Mouse (Mus musculus) brain, adult 10 weeks (tissue): ENCODE results near the gene Hcls1. TPM values are rescaled to one million over a fixed set of nuclear protein-coding genes. Genes with fewer than 3 reads are reported as not detected.

Experiments used
- polyA plus RNA-seq: library from polyadenylated mRNA; stranded (reverse); fragments of 350-450 nt; fragmentation: Illumina TruSeq; extraction: RNeasy Lipid Tissue Mini Kit (QIAGEN cat#74804); gene quantifications from one replicate; pipeline ENCODE4 v1.2.3, GENCODE M21; 2015; ENCODE audit warnings: low read depth, low replicate concordance

Gene Hcls1
- polyA plus RNA-seq = 4.7 TPM

DNA sequence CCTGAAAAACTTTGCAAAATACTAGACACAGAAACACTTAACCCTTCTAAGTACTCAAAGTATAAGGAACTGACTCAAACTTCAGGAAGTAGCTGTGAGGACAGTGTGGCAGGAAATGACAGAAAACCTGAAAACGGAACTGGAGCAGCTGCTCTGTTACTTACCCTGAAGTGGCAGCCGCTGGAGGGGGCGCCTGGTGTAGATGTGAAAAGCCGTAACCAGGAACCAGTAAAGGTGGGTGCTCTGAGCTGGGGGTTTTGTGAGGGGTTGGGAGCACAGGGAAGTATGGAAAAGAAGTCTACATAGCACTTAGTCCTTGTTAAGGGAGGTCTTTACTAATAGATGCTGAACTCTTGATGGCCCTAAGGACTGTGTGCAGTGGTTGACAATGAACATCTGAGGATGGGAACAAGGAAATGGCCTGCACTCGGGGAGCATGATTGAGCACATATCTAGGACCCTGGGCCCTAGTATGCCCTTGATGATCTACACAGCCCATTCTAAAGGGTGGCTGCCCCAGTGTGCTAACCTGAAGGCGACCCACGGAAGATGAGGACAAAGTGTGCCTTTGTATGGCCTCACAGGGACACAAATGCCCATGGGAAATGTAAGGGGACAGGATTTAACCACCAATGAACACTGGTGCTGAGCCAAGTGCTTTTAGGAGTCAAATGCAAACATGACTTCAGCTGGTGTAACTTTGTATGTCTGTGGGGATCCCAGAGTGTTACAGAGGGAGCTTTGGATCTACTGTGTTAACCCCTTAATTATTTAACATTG, at the start of gene Hcls1:
Gene Hcls1 (plus strand): TSS at position 143 of the 780 bp plus-strand sequence.

DNA sequence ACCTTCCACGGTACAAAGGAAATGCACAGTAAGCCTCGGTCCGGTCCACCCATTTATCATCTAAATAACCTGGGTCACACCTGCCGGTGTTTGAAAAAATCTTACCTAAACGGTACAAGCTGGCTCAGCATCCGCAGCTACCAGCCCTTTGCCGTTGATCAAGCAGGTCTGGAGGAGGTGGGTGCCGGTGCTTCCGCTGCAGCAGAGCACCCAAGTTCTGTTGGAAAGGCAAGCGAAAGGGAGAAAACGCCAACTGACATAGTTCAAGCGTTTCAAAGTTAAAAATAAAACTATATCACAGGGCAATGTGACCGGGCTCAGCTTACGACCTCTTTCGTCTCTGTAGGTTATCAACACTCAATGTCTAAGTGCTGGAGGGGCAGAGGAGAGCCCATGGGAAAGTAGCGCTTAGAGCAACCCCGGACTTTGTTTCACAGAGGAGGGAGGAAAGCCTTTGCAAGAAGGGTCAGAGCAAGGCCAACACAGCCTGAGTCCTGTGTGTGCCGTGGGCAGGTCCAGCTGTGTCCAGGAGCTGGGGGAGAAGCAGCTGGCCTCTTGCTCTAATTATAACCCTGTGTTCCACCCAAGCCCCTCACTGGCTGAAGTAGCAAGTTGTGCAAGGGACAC, 55.3 kb downstream of the Hcls1 start, which contains the start of gene Fbxo40:
Gene Fbxo40 (minus strand): TSS at position 469 of the 627 bp plus-strand sequence.

DNA sequence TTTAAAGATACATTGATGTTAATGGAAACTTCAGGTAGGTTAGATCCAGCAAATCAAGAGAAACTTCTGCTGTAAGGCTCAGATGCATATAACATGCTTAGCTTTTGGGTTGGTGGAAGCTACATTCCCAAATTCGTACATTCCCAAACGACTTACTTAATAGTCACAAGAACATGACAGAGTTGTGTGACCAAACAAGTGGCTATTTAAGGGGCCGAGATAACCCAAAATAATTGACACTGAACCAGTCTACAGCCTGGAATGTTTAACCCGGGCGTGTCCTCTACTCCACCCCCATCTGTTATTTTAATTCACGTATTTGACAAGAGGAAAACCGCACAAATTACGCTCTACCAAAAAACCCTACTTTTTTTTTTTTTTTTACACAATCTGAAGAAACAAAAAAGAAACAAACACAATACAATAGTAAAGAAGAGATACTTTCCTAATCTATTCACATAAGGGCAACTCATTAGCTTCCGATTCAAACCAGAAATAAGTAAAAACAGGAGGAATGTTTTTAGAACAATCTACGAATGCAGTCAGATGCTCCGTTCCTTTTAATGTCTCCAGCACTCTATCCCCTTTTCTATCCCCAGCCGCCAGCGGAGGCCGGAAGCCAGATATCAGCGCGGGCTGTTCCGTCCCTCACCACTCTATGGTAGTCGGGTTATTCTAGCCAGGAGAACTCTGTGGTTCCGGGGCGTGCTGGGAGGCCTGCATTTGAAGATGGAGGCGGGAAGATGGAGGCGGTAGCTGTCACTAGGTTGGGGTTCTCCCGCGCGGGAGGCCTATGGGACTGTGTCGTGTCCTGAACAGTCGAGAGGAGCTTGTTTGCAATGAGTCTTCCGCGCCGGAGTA, 76.5 kb downstream of the Hcls1 start, which contains the start of gene Polq:
Gene Polq (plus strand): TSS at position 726 of the 861 bp plus-strand sequence.

Other genes with a start within 250 kb of the Hcls1 start
- gene Ildr1, start 241.0 kb upstream of the Hcls1 start, polyA plus RNA-seq = 0.80 TPM
- 33.7 TPM for gene Slc15a2, start 150.0 kb upstream of the Hcls1 start, polyA plus RNA-seq
- 62.9 TPM for gene Iqcb1, start 106.6 kb upstream of the Hcls1 start, polyA plus RNA-seq
- 1.4 TPM for gene Eaf2, start 60.0 kb upstream of the Hcls1 start, polyA plus RNA-seq
- gene Golgb1, start 59.8 kb upstream of the Hcls1 start, polyA plus RNA-seq = 25.8 TPM
- gene Fbxo40, start 55.5 kb downstream of the Hcls1 start, polyA plus RNA-seq = 0.59 TPM
- gene Polq, start 76.8 kb downstream of the Hcls1 start, polyA plus RNA-seq = 0.57 TPM